Mouse (Mus musculus): ENCODE measurements around the gene Zfp239. TPM values are rescaled to one million over a fixed set of nuclear protein-coding genes. Genes with fewer than 3 reads are reported as not detected.

Gene Zfp239
- under 1 TPM; 0.60 to 0.68 TPM for total RNA-seq (2023)

DNA sequence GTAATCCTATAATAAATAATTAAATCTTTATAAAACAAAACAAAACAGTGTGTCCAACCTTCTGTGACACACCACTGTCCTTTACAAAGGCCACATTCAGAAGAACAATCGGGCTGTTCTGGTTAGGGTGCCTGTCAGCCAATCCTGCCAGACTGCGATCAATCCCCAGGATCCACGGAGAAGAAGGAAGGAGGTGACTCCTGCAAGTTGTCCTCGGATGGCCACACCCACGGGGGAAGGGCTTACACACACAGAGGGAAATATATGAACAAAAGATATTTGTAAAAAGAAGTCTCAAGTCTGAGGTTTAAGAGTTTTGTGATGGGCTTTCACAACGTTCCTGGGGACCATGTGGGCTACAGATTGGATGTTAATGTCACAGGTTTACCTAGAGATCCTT lies at the start of gene Zfp239:
TSS of gene Zfp239 (plus strand) at position 253 of the 400 bp plus-strand sequence.

DNA sequence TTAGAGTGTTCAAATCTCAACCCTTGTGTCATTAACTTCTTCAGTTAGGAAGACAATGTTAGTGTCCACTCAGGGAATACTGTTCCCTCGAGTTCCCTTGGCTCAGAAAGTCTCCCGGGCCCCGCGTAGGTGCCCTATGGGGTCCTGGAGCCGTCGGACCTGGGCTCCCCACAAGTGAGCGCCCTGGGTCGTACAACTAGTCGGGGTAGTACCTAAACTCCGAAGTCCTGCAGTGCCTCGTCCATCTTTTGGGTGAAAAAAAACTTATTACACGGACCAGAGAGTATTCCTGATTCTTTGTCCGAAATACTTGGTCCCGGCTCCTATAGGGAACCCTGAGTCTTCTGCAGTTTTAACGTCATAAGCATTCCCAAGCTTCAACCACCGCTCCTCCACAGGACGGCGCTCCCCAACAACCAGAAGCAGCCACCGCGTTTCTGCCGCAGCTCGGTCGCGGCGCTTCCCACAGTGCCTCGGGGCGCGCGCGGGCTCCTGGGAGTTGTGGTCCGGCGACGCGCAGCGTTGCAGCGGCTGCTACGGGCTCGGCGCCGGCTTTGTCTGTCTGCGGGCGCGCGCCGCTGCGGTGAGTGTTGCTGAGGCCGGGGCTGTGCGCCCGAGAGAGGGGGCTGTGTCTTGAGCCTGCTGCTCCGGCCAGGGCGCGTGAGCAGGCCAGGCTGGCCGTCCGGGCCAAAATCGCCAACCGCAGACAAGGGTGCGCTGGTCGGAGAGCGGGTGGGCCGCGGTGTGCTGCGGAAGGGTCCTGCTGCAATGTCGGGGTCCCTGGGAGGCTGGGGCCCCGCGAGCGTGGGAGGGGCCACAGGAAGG lies 21.0 kb upstream of the Zfp239 start, which contains the start of gene Zfp637:
TSS of gene Zfp637 (plus strand) at position 495 of the 825 bp plus-strand sequence.

DNA sequence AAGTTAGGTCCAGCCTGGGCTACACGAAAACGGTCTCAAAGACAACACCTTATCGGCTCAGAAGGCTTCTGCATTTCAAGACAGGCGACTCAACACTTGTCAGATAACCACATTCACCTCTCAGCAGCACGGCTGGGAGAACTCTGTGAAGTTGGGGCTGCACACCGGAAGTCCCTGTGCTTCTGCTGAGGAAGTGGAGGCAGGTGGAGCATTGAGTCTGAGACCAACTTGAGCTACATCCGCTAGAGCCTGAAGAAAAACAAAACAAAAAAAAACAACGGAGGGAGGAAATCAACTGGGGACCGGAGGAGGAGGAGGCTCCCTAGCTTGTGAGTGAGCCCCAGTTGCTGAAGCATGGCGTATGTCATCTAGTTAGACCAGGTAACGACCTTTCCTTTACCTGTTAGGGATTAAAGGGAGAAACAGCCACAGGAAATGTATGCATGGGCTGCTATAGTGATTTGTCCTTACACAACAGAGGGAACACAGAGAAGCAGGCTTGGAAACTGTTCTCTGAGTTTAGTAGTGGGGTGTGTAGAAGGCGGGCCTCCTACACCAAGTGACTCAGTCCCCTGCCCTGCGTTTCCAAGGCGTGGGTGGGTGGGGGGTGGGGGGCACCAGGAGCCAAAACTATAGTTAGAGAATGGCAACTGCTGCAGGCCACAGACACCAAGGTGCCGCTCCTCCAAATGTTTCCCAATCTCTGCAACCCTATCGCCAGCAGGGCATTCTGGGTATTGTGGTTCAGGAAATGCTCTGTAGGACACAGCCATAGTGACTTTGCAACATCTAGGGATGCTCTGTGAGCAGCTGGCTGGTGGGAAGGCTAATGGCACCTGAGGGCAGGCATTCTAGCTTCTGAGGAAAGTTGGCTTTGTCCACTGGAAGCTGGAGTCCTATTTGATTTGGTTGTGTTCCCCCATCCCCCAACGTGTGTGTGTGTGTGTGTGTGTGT lies 38.5 kb downstream of the Zfp239 start, which contains the start of gene Hnrnpf:
TSS of gene Hnrnpf (plus strand) at position 199 of the 955 bp plus-strand sequence.

Other genes starting within 250 kb of the Zfp239 start
- gene Zfp637, start 20.9 kb upstream of the Zfp239 start, total RNA-seq (2023) = 1 to 10 TPM; 6.9 to 7.7 TPM
- gene Hnrnpf, start 38.2 kb downstream of the Zfp239 start, total RNA-seq (2023) = 100 to 1,000 TPM; 516 to 532 TPM
- gene Fxyd4, start 75.6 kb downstream of the Zfp239 start, total RNA-seq (2023) = not detected
- 1 to 10 TPM in 1 of 2 experiments, under 1 TPM in 1; 0.92 to 1.1 TPM for gene Rasgef1a, start 149.3 kb downstream of the Zfp239 start, total RNA-seq (2023)

Measured in neutrophil, adult 83 days (primary cell).